Comparison of ENCODE assay signal across 8 mouse cellular contexts in genomic region chr4:10905234-10905801, GRCm38 (mm10). TPM values are rescaled to one million over a fixed set of nuclear protein-coding genes. Genes with fewer than 3 reads are reported as not detected.
DNase-seq lines count a peak whose midpoint lies in the region; ATAC-seq and TF ChIP-seq lines count a peak whose summit lies in the region.

No protein-coding gene starts in this region.

- H3K9ac ChIP-seq in hindbrain, postnatal 0 days (replicated peaks; ENCODE audit: low read length): no peak overlapping the region
- no peak overlapping the region for H3K9ac ChIP-seq in midbrain, embryonic 15.5 days

- H3K4me2 ChIP-seq in hindbrain, postnatal 0 days (ENCODE audit: low read depth, low read length): no peak overlapping the region
- H3K4me2 ChIP-seq in midbrain, embryonic 15.5 days: peak overlapping the region; percentile 10; the same call in 1 of the 2 replicates

- WGBS in embryonic facial prominence, embryonic 10.5 days: 4% methylated on average over 13 of the region's 13 CpGs
- WGBS in hindbrain, postnatal 0 days: 7% methylated on average over 13 of the region's 13 CpGs
- 6% methylated on average over 13 of the region's 13 CpGs for WGBS in midbrain, embryonic 15.5 days

- 0 out of 2 replicates have a peak, but pooled peaks cover 3% of the 10 kb centered on the region for H3K27me3 ChIP-seq in embryonic facial prominence, embryonic 10.5 days (replicated peaks; ENCODE audit: low read depth, poor library complexity, severe bottlenecking)
- H3K27me3 ChIP-seq in hindbrain, postnatal 0 days (ENCODE audit: insufficient read depth, low read length): no peaks in the 10 kb centered on the region
- no peaks in the 10 kb centered on the region for H3K27me3 ChIP-seq in midbrain, embryonic 15.5 days (replicated peaks)

- no peaks in the 10 kb centered on the region for H3K36me3 ChIP-seq in embryonic facial prominence, embryonic 10.5 days (replicated peaks)
- no peaks in the 10 kb centered on the region for H3K36me3 ChIP-seq in hindbrain, postnatal 0 days (ENCODE audit: insufficient read depth, low read length)
- H3K36me3 ChIP-seq in midbrain, embryonic 15.5 days (replicated peaks): no peaks in the 10 kb centered on the region

- peak overlapping the region; percentile 81 for H3K27ac ChIP-seq in embryonic facial prominence, embryonic 10.5 days (replicated peaks)
- H3K27ac ChIP-seq in hindbrain, postnatal 0 days: no peak overlapping the region
- no peak overlapping the region for H3K27ac ChIP-seq in midbrain, embryonic 15.5 days

- TF ChIP-seq CTCF in hindbrain, postnatal 0 days (IDR thresholded peaks at IDR 0.05; ENCODE audit: low read depth): no peak

- peaks cover 15% of the 10 kb centered on the region for H3K4me1 ChIP-seq in embryonic facial prominence, embryonic 10.5 days
- H3K4me1 ChIP-seq in hindbrain, postnatal 0 days (ENCODE audit: insufficient read depth, low read length): no peaks in the 10 kb centered on the region
- H3K4me1 ChIP-seq in midbrain, embryonic 15.5 days: peaks cover 6% of the 10 kb centered on the region

- no peaks in the 10 kb centered on the region for H3K9me3 ChIP-seq in embryonic facial prominence, embryonic 10.5 days
- no peaks in the 10 kb centered on the region for H3K9me3 ChIP-seq in hindbrain, postnatal 0 days (ENCODE audit: low read length)
- H3K9me3 ChIP-seq in midbrain, embryonic 15.5 days: no peaks in the 10 kb centered on the region

- H3K4me3 ChIP-seq in embryonic facial prominence, embryonic 10.5 days: peak overlapping the region; percentile 41
- H3K4me3 ChIP-seq in hindbrain, postnatal 0 days (ENCODE audit: low read length): no peak overlapping the region
- H3K4me3 ChIP-seq in midbrain, embryonic 15.5 days: no peak overlapping the region

- peak; percentile 27 for DNase-seq in heart, adult 11 months
- DNase-seq in heart, adult 8-10 months (ENCODE audit: low spot score): no peak
- DNase-seq in embryonic facial prominence, embryonic 10.5 days (ENCODE audit: low spot score): peak; percentile 56
- DNase-seq in hindbrain, postnatal 0 days (ENCODE audit: low spot score): peak; percentile 19
- no peak for DNase-seq in right cerebral cortex, adult 2 months (ENCODE audit: low spot score in 2 of 2)
- no peak for DNase-seq in gastrocnemius, adult 8-10 months (ENCODE audit: low spot score in 2 of 2)
- DNase-seq in cerebellum, adult 11-12 months: no peak

- peak; percentile 55 for ATAC-seq in hindbrain, postnatal 0 days
- peak; percentile 50; the same call in 1 of the 2 replicates for ATAC-seq in midbrain, embryonic 15.5 days (replicated peaks)

RNA-seq across cellular contexts. Expression of gene 2610301B20Rik, which starts 31.0 kb away (rescaled TPM):
- total RNA-seq in heart, adult 8-10 months (2022): 1 to 10 TPM; 6.1 to 9.5 (median 7.2) TPM
- polyA plus RNA-seq in embryonic facial prominence, embryonic 10.5 days (2016; fragmentation: Nextera tagmentation; extraction: Ambion mirVana): 30.8 and 32.4 TPM in 2 replicates
- total RNA-seq in hindbrain, postnatal 0 days (2014; rRNA removed): 27.5 and 30.3 TPM in 2 replicates
- 32.9 and 34.4 TPM in 2 replicates for polyA plus RNA-seq in hindbrain, postnatal 0 days (2015; fragmentation: Nextera tagmentation; extraction: Ambion mirVana)
- 47.6 and 47.7 TPM in 2 replicates for polyA plus RNA-seq in midbrain, embryonic 15.5 days (2015; fragmentation: Nextera tagmentation; extraction: Ambion mirVana)
- total RNA-seq in gastrocnemius, adult 8-10 months (2022): 1 to 10 TPM; 2.8 to 4.7 (median 3.7) TPM

Comparison
In these comparisons a context has a peak if more than half of its experiments do, and no peak if none do; other contexts are left out.
1. DNase-seq: peak in heart, adult 11 months (single experiment), embryonic facial prominence, embryonic 10.5 days (single experiment) and hindbrain, postnatal 0 days (single experiment); none in heart, adult 8-10 months (single experiment), right cerebral cortex, adult 2 months (0 of 2), gastrocnemius, adult 8-10 months (0 of 2) and cerebellum, adult 11-12 months (single experiment).